Mouse (Mus musculus) fat pad, adult 2 months (tissue): ENCODE data around the gene Clip2.

Experiments
- DNase-seq: peaks from one replicate; pipeline ENCODE4 v3.0.0-alpha.2; 2011; ENCODE audit warnings: low read depth, low spot score; ENCODE audit errors: extremely low read depth

The Clip2 gene

GRCm38 (mm10) chr5:134552110-134552972 lies at the start of gene Clip2:
Clip2 (minus strand) TSS chr5:134552434.
- DNase-seq: peak; percentile 50

DNA sequence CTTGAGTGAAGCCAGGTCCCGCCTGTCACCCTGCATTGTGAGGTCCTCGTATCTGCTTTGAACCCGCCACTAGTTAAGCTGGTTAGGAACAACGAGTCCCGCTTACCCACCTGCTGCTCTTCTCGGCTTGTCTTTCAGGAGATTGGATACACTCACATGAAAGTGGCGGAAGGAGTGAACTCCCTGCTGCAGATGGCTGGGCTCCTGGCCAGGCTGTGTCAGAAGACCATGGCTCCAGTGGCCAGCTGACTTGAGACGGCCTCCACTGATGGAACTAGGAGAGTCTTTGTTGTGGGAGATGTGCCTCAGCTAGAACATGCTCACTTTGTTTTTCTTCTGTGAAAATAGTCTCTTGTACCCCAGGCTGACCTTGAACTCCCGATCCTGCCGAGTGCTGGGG lies 45.5 kb upstream of the Clip2 start:
- no peak for DNase-seq

DNA sequence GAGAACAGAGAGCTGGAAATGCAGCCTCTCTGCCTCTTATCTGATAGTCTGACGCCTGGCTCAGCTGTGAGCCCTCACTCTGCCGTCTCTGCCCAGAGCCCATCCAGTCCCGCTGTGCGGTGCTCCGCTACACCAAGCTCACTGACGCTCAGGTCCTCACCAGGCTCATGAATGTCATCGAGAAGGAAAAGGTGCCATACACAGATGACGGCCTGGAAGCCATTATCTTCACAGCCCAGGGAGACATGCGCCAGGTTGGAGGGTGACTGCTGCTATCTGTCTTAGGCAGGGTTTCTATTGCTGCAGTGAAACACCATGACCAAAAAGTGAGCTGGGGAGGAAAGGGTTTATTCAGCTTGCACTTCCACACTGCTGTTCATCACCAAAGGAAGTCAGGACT lies 40.9 kb upstream of the Clip2 start:
- DNase-seq: no peak

DNA sequence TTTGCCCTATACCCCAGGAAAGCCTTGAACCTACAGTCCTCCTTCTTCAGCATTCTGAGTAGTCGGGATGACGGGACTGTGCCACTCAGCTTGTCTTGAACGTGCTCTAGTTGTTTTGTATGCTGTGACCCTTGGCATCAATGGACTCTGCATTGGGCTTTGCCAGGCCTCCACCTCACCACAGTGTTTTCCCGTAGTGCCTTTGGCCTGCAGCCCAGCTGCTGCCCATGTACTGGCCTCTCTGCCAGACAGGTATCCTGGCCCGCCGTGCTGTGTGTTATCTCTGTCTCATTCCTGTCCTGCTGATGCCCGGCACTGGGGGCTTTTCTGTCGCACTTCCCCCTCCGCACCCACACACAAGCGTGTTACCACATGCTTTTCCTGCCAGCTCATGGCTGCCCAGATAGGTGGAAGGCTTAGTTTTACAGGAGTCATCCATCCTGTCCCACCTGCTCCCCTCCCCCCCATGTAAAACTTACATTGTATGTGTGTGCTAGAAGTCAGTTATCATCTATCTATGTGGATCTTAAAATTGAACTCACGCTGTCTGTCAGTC lies 39.9 kb upstream of the Clip2 start:
- no peak for DNase-seq

GRCm38 (mm10) chr5:134589900-134590299 lies 37.7 kb upstream of the Clip2 start:
- DNase-seq: no peak

- no peak for DNase-seq
These were observed 32.6 kb upstream of the Clip2 start for GRCm38 (mm10) chr5:134584798-134585197.

DNA sequence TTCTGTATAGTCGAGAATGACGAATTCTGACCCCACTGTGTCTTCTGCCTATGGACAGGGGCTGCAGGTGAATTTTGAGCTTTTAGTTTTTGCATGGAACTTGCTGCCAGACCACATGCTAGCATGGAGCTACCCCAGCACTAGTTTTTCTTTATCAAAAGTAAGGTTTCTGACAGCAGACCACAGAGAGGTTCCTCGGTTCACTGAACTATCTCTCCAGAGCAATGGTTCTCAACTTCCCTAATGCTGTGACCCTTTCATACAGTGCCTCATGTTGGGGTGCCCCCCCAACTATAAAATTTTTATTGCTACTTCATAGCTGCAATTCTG lies 31.6 kb upstream of the Clip2 start:
- no peak for DNase-seq

GRCm38 (mm10) chr5:134583006-134583883 lies 31.0 kb upstream of the Clip2 start:
- no peak for DNase-seq

DNA sequence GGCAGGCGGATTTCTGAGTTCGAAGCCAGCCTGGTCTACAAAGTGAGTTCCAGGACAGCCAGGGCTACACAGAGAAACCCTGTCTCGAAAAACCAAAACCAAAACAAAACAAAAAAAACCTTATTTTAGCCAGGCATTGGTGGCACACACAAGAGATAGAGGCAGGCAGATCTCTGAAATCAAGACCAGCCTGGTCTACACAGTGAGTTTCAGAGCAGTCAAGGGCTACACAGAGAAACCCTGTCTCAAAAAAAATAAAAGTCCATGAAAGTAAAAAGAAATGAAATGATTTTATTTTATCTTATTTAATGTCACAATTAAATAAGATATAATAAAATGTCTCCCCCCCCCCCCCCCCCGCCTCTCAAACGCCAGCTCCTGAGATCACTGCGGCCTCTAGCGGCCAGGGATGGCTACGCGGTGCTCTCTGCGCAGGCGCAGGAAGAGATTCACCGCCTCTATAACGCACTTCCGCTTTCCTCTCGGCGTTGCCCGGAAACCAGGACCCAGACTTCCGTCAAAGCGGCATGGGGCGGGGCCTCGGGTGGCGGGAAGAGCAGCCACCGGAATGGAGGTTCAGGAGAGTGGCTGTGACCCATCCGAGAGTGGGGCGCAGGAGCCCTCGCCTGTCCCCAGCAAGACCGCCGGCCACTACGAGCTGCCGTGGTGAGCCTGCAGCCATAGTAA lies 30.1 kb upstream of the Clip2 start:
- no peak for DNase-seq

DNA sequence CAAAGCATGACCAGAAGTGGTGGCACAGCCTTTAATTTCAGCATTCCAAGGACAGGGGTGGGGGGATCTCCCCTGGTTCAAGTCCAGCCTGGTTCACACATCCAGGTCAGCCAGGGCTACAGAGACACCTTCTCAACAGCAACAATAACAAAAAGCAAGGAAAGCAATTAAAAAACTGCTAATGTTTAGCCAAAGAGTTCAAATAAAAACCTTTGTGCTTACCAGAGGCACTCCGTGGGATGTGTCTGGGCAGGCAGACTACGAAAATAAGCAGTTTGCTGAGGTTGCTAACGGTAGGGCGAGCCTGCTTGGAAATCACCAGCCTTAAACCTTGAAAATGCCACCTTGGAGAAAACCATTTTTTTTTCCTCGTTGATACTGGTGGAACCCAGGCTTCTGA lies 28.9 kb upstream of the Clip2 start, which contains the start of gene Rfc2:
Gene Rfc2 (plus strand): TSS at position 221 of the 400 bp plus-strand sequence.
- DNase-seq: no peak

GRCm38 (mm10) chr5:134579135-134579534 lies 26.9 kb upstream of the Clip2 start:
- no peak for DNase-seq

GRCm38 (mm10) chr5:134577534-134577933 lies 25.3 kb upstream of the Clip2 start:
- peak; percentile 83 for DNase-seq

- DNase-seq: no peak
These were observed 24.4 kb upstream of the Clip2 start for GRCm38 (mm10) chr5:134576517-134577220.

DNA sequence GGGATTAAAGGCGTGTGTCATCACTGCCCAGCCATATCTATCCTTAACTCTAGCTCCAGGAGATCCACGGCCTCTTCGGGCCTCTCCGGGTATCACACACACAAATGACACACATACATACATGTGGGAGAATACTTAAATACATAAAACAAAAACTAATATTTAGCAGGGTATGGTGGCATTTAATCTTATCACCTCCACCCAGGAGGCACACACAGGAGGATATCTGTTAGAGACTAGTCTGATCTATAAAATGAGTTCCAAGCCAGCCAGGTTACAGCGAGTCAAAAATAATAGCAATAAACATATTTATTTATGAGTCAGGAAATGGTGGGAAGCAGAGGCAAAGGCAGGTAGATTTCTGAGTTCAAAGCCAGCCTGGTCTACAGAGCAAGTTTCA lies 23.6 kb upstream of the Clip2 start:
- no peak for DNase-seq

DNA sequence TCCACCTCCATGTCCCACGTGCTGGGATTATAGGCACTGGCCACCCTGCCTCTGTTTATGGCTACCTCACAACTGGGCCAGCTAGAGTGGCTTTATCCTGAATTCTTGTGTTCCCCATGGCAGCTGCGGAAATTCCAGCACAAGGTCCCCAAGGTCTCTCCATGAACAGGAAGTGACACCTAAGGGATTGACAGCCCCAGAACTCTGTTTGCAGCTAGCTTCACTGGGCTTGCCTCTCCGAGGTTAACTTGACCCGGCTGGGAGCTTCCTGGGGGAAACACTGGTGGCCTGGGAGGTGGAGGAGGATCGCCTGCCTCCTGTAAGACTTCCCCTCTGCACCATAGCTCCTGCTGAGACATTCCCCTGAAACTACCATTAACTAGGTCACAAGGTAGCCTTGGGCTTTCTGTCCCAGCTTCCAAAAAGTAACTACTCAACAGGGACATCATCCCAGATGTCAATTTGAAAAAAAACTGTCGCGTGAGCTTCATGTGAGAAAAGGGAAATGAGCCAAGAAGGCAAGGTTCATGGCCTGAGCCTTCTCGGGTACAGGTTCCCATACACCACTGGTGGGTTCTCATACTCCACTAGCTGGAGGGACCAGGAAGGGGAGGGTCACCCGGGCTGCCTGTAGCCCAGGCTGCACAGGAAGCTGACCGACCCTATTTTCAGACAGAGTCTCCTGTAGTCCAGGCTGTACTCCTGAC lies 20.4 kb upstream of the Clip2 start:
- DNase-seq: no peak

- DNase-seq: no peak
These were observed 19.7 kb upstream of the Clip2 start for GRCm38 (mm10) chr5:134571730-134572507.

DNA sequence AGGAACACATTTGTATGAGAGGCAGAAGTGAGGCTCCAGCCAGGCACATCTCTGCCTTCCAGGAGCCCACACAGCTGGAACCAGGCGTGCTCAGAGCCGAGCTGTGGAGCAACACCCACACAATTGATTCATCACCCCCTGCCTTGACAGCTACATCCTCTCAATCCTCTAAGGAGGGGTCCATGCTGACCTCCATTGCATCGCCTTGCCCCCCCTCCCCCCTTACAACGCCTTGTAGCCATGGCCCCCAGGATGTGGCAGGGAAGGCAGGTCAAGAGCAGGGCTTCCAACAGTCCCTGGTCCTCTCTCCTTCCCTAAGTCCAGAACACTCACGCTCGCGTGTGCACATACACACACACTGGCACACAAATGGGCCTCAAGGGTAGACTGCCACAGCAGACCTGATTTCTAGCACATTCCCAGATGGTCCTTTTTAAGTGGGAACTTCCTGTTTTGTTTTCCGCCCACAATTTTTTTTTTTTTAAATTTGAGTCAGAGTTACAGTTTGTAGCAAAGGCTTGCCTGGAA lies 16.8 kb upstream of the Clip2 start:
- no peak for DNase-seq

DNA sequence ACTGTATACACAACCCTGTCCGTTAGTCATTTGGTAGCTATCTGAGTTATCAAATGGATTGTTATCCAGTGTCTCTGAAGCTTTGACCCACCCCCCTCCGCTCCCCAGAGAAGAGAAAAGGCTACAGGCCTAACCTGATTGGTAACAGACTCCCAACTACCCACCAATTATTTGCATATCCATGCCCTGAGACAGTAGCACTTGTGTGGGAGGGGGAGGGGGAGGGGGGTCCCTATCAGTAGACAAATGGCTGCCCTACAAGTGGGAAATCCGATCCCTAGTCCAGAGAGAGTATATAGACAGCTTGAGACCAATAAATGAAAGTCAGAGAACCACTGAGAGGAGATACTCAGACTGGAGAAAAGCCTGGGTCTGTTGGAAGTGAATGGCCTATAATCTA lies 15.8 kb upstream of the Clip2 start:
- DNase-seq: no peak

- DNase-seq: no peak
These were observed 15.2 kb upstream of the Clip2 start for GRCm38 (mm10) chr5:134567445-134567844.
